Mouse (Mus musculus) neural tube, embryonic 11.5 days (tissue): ENCODE data around the gene Fkrp. TPM values are rescaled to one million over a fixed set of nuclear protein-coding genes. Genes with fewer than 3 reads are reported as not detected.

Experiments
- ATAC-seq: fragments of 200-750 bp; cut with Nextera tagmentation; 2 replicates; pipeline ENCODE4 v1.8.0; 2017; ENCODE audit warnings: moderate number of reproducible peaks, mild to moderate bottlenecking, moderate TSS enrichment, moderate library complexity; ENCODE audit not compliant: insufficient read depth, low FRiP score, low TSS enrichment
- DNase-seq: peaks from one replicate; pipeline ENCODE4 v3.0.0-alpha.2; 2015; ENCODE audit warnings: low spot score
- H3K27ac ChIP-seq: fragments of 300-500 bp; sonication (generic); 2 replicates; pipeline ENCODE4 v1.5.1; 2014; ENCODE audit warnings: low read depth, mild to moderate bottlenecking, low read length
- H3K27me3 ChIP-seq: fragments of 300-500 bp; sonication (generic); 2 replicates; pipeline ENCODE4 v1.6.1; 2014; ENCODE audit warnings: mild to moderate bottlenecking, low read length, mixed read lengths; ENCODE audit not compliant: control insufficient read depth, insufficient read depth
- H3K36me3 ChIP-seq: fragments of 300-500 bp; sonication (generic); 2 replicates; pipeline ENCODE4 v1.6.1; 2014; ENCODE audit warnings: mild to moderate bottlenecking, low read length, moderate library complexity, mixed read lengths; ENCODE audit not compliant: control insufficient read depth, insufficient read depth
- H3K4me1 ChIP-seq: fragments of 300-500 bp; sonication (generic); 2 replicates; pipeline ENCODE4 v1.6.1; 2014; ENCODE audit warnings: low read length, mixed read lengths; ENCODE audit not compliant: control insufficient read depth, insufficient read depth
- H3K4me2 ChIP-seq: fragments of 300-500 bp; sonication (generic); 2 replicates; pipeline ENCODE4 v1.6.1; 2014; ENCODE audit warnings: low read depth, mild to moderate bottlenecking, moderate library complexity
- H3K4me3 ChIP-seq: fragments of 300-500 bp; sonication (generic); 2 replicates; pipeline ENCODE4 v1.5.1; 2014; ENCODE audit warnings: low read depth, low read length
- H3K9ac ChIP-seq: fragments of 300-500 bp; sonication (generic); 2 replicates; pipeline ENCODE4 v1.6.1; 2014; ENCODE audit warnings: mild to moderate bottlenecking, low read length
- H3K9me3 ChIP-seq: fragments of 300-500 bp; sonication (generic); 2 replicates; pipeline ENCODE4 v1.6.1; 2016; ENCODE audit warnings: low read length; ENCODE audit not compliant: control insufficient read depth
- WGBS: fragments of 180-500 bp; shearing (Covaris S2); extraction: QIAGEN DNeasy Blood & Tissue Kit; methylation state at CpG from one replicate; pipeline ENCODE4 v1.1.7; 2014; 5-methylcytosine and 5-hydroxymethylcytosine counted together
- polyA plus RNA-seq: library from polyadenylated mRNA; unstranded; fragments of >200 nt; fragmentation: Nextera tagmentation; extraction: Ambion mirVana; gene quantifications from 2 replicates; pipeline ENCODE4 v1.2.1, GENCODE M21; 2014

The Fkrp gene
- polyA plus RNA-seq = 24.3 and 24.4 TPM in 2 replicates

- H3K9ac ChIP-seq = peak within 1 kb of the TSS; percentile 100
- peak; percentile 67 for DNase-seq
- H3K27ac ChIP-seq = peak within 1 kb of the TSS; percentile 98
- H3K4me3 ChIP-seq = peak within 1 kb of the TSS; percentile 98
- peak; percentile 67 for ATAC-seq
- no peaks in the 10 kb centered on the region for H3K9me3 ChIP-seq
- H3K27me3 ChIP-seq = peaks cover 8% of the 10 kb centered on the region
- peaks cover 35% of the 10 kb centered on the region for H3K4me1 ChIP-seq
- H3K36me3 ChIP-seq = no peaks in the 10 kb centered on the region
- under 1% methylated on average over 52 of the region's 64 CpGs for WGBS
- H3K4me2 ChIP-seq = peak within 1 kb of the TSS; percentile 95
Observed at GRCm38 (mm10) chr7:16816475-16817122, at the start of gene Fkrp. Gene Fkrp (minus strand): TSS chr7:16816732.

DNA sequence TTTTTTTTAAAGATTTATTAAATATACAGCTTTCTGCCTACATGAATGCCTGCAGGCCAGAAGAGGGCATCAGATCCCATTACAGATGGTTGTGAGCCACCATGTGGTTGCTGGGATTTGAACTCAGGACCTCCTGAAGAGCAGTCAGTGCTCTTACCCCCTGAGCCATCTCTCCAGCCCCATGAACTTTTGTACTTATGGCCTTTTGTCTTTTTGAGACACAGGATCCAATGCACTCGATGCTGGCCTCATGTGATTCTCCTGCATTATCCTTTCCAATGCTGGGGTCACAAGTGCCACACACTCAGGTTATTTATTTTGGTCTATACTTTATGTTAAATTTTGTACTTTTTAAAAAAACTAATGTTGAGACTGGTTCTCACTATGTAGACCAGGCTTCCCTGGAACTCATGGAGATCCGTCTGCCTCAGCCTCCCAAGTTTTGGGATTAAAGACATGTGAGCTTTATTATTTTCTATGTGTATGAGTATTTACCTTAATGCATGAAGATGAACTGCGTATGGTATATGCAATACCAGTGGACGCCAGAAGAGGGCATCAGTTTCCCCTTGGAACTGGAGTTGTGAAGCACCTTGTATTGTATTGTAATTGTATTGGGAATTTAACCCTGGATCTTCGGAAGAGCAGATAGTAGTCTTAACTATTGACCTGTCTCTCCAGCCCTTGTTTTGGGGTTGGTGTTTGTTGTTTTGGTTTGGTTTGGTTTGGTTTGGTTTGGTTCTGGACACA is 43.5 kb upstream of the Fkrp start:
- Histone ChIP-seq H3K9me3 (no peaks in the 10 kb centered on the region), H3K9ac (no peak overlapping the region), H3K4me1 (no peaks in the 10 kb centered on the region), H3K4me3 (no peak overlapping the region), H3K36me3 (peaks cover 19% of the 10 kb centered on the region), H3K27me3 (no peaks in the 10 kb centered on the region), H3K4me2 (no peak overlapping the region), H3K27ac (no peak overlapping the region)
- peak; percentile 55 for DNase-seq
- 29% methylated on average over 5 of the region's 5 CpGs for WGBS
- ATAC-seq = no peak

GRCm38 (mm10) chr7:16858336-16858735 is 41.8 kb upstream of the Fkrp start:
- Histone ChIP-seq H3K36me3 (peaks cover 25% of the 10 kb centered on the region), H3K9me3 (no peaks in the 10 kb centered on the region), H3K4me1 (no peaks in the 10 kb centered on the region), H3K27ac (no peak overlapping the region), H3K4me2 (no peak overlapping the region), H3K27me3 (no peaks in the 10 kb centered on the region), H3K9ac (no peak overlapping the region), H3K4me3 (no peak overlapping the region)
- WGBS = 19% methylated on average over 17 of the region's 17 CpGs
- DNase-seq = peak; percentile 60
- no peak for ATAC-seq

DNA sequence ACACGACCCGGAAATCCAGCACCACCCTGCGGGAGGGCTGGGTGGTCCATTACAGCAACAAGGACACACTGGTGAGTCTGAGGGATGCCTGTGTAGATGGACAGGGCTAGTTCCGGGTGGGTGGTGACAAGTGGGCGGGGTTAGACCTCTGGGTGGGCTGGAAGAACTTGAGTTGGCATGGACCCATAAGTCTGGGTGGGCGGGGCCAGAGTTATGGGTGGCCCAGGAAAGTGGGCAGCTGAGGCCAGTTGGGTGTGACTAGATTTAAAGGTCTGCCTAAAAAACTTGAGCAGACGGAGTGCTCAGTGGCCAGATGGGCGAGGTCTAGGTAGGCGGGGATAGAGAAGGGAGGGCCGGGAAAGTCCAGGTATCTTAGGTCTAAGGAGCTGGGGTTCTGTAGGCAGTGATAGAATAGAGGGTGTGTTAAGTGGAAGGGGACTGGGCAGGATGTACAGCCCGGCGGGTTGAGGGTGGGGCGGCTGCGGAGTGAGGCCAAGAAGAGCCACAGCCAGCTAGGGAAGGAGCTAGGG is 36.8 kb upstream of the Fkrp start:
- Histone ChIP-seq H3K4me2 (no peak overlapping the region), H3K9ac (no peak overlapping the region), H3K36me3 (peaks cover 38% of the 10 kb centered on the region), H3K4me1 (no peaks in the 10 kb centered on the region), H3K4me3 (no peak overlapping the region), H3K27me3 (no peaks in the 10 kb centered on the region), H3K27ac (no peak overlapping the region), H3K9me3 (no peaks in the 10 kb centered on the region)
- ATAC-seq = no peak
- WGBS = 89% methylated on average over 14 of the region's 14 CpGs
- DNase-seq = no peak

DNA sequence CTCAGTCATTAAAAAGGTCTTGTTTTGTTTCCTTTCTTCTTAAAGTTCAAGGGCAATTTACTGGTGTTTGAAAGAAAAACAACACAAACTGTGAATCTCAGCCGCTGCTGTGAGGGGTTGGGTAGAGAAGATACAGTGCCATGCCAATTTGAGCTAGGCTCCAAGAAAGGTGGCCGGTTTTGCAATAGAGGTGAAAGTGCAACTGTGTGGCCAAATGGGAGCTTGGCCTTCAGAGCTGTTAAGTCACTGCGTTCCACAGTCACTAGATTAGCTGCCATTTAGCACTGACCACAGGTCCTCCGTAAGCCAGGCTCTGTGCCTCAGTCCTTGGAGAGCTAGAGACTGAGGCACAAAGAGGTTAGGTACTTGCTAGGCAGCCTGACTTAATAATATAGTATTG is 35.1 kb upstream of the Fkrp start:
- WGBS = 79% methylated on average over 4 of the region's 4 CpGs
- no peaks in the 10 kb centered on the region for H3K27me3 ChIP-seq
- no peak for DNase-seq

DNA sequence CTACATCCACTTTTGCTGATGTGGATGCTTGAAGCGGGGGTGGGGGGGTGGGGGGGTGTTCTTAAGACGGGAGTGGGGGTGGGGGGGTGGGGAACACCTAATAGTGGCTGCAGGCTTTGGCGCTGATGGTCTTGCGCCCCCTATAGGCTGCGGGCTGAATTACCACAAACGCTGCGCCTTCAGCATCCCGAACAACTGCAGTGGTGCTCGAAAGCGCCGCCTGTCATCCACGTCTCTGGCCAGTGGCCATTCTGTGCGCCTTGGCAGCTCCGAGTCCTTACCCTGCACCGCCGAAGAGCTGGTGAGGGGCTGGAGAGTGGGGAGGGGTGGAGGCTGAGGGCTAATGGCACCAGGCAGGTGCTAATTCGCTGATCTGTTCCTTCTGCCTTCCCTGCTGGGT is 32.0 kb upstream of the Fkrp start:
- Histone ChIP-seq H3K9me3 (no peaks in the 10 kb centered on the region), H3K4me3 (no peak overlapping the region), H3K36me3 (peaks cover 15% of the 10 kb centered on the region), H3K9ac (no peak overlapping the region), H3K4me1 (peaks cover 13% of the 10 kb centered on the region), H3K27ac (no peak overlapping the region), H3K4me2 (no peak overlapping the region), H3K27me3 (no peaks in the 10 kb centered on the region)
- no peak for ATAC-seq
- WGBS = 27% methylated on average over 17 of the region's 17 CpGs
- peak; percentile 59 for DNase-seq

More for the DNA sequence above, 35.1 kb upstream of the Fkrp start:
- Histone ChIP-seq H3K27ac (no peak overlapping the region), H3K4me3 (no peak overlapping the region), H3K4me1 (no peaks in the 10 kb centered on the region), H3K36me3 (peaks cover 33% of the 10 kb centered on the region), H3K9me3 (no peaks in the 10 kb centered on the region), H3K4me2 (no peak overlapping the region), H3K9ac (no peak overlapping the region)
- ATAC-seq = no peak

- no peak overlapping the region for H3K9ac ChIP-seq
- H3K27me3 ChIP-seq = no peaks in the 10 kb centered on the region
- H3K27ac ChIP-seq = no peak overlapping the region
- no peak overlapping the region for H3K4me3 ChIP-seq
- ATAC-seq = no peak
- peaks cover 14% of the 10 kb centered on the region for H3K4me1 ChIP-seq
- DNase-seq = no peak
- no peaks in the 10 kb centered on the region for H3K9me3 ChIP-seq
- WGBS = 84% methylated on average over 19 of the region's 19 CpGs
- H3K4me2 ChIP-seq = no peak overlapping the region
- peaks cover 13% of the 10 kb centered on the region for H3K36me3 ChIP-seq
Observed at GRCm38 (mm10) chr7:16847507-16847906, 31.0 kb upstream of the Fkrp start.

- Histone ChIP-seq H3K4me2 (no peak overlapping the region), H3K27ac (no peak overlapping the region), H3K4me1 (peaks cover 14% of the 10 kb centered on the region), H3K9me3 (no peaks in the 10 kb centered on the region), H3K4me3 (no peak overlapping the region), H3K36me3 (peaks cover 12% of the 10 kb centered on the region), H3K27me3 (no peaks in the 10 kb centered on the region), H3K9ac (no peak overlapping the region)
- DNase-seq (no peak), ATAC-seq (no peak)
- WGBS = 94% methylated on average over 5 of the region's 5 CpGs
Observed at GRCm38 (mm10) chr7:16846775-16847174, 30.2 kb upstream of the Fkrp start.
